Mouse (Mus musculus) G1E (cell line): ENCODE results near the gene Sdhb. TPM values are rescaled to one million over a fixed set of nuclear protein-coding genes. Genes with fewer than 3 reads are reported as not detected.

Source experiments
- ATAC-seq: 2 replicates; pipeline ENCODE4 v1.8.0; 2016; ENCODE audit warnings: mild to moderate bottlenecking; ENCODE audit not compliant: insufficient number of reproducible peaks, poor library complexity, low FRiP score, severe bottlenecking; ENCODE audit errors: extremely low read depth
- DNase-seq: peaks from one replicate; pipeline ENCODE4 v3.0.0; 2012; ENCODE audit warnings: low spot score
- H3K27me3 ChIP-seq: 2 replicates; pipeline ENCODE4 v1.6.1; 2012; ENCODE audit warnings: mild to moderate bottlenecking, low read length, inconsistent platforms; ENCODE audit not compliant: insufficient read depth
- H3K36me3 ChIP-seq: replicated peaks from 2 replicates; pipeline ENCODE3; 2012; ENCODE audit warnings: mild to moderate bottlenecking, inconsistent platforms
- H3K4me1 ChIP-seq: 2 replicates; pipeline ENCODE4 v1.6.1; 2012; ENCODE audit warnings: low read depth, low read length, inconsistent platforms, mixed read lengths; ENCODE audit not compliant: insufficient read depth
- H3K4me3 ChIP-seq: 2 replicates; pipeline ENCODE4 v1.5.1; 2012; ENCODE audit warnings: low read depth, mild to moderate bottlenecking, inconsistent platforms, low read length, moderate library complexity, mixed read lengths
- H3K9me3 ChIP-seq: replicated peaks from 2 replicates; pipeline ENCODE4 v1.6.1; 2012; ENCODE audit warnings: inconsistent platforms
- CTCF ChIP-seq: IDR thresholded peaks from 2 replicates; pipeline ENCODE4 v1.5.1; 2012; ENCODE audit warnings: low read depth, low read length, inconsistent platforms, mixed read lengths
- GATA1 ChIP-seq: IDR thresholded peaks from 2 replicates; pipeline ENCODE4 v1.6.1; 2012; ENCODE audit warnings: borderline replicate concordance, low read length, inconsistent platforms, mixed read lengths
- GATA2 ChIP-seq: IDR thresholded peaks from 2 replicates; pipeline ENCODE4 v1.6.1; 2012; ENCODE audit warnings: low read depth, low read length, inconsistent platforms, borderline replicate concordance
- POLR2AphosphoS5 ChIP-seq: IDR thresholded peaks from 2 replicates; pipeline ENCODE4 v1.6.1; 2012; ENCODE audit warnings: low read depth, low read length, inconsistent platforms; ENCODE audit not compliant: insufficient replicate concordance
- TAL1 ChIP-seq: conservative IDR thresholded peaks from 2 replicates; pipeline ENCODE4 v1.6.1; 2012; ENCODE audit warnings: low read depth, low read length, inconsistent platforms, mixed read lengths
- polyA plus RNA-seq: library from polyadenylated mRNA; stranded (reverse); fragments of >175 nt; gene quantifications from 2 replicates; pipeline ENCODE4 v1.2.3, GENCODE M21; 2012
- total RNA-seq, 2 experiments: library from RNA; stranded (forward) in 1 of 2; stranded (reverse) in 1 of 2; fragments of 200-1000 nt in 1 of 2; fragments of >200 nt in 1 of 2; fragmentation: Nextera tagmentation in 1 of 2; gene quantifications; 2 replicates each; pipeline ENCODE4 v1.2.3; 2014 to 2017

Sdhb gene
- total and polyA plus RNA-seq, 3 experiments = 51.2 to 142 (median 100) TPM

DNA sequence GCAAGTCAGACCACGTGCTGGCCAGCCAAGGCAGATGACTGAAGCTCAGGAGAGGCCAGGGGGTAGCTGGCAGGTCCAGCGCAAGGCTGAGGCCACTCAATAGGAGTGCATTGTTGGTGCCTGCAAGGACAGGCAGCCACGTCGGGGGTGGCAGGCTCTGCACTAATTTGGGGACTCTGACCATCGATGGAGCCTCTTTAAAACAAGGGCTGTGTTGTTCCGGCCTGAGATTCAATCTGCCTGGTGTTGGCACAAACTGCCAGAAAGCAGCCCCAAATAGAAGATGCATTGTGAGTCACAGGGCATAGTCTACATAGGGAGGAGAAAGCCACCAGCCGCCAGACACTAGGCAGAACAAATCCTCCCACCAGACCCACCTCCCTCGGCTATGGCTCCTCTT lies 31.3 kb upstream of the Sdhb start:
- TF ChIP-seq GATA2 = no peak
- no peak for TF ChIP-seq GATA1
- TF ChIP-seq TAL1 = no peak
- no peak for TF ChIP-seq POLR2AphosphoS5
- TF ChIP-seq CTCF = no peak
- Histone ChIP-seq H3K27me3 (peaks cover 23% of the 10 kb centered on the region), H3K4me1 (peaks cover 13% of the 10 kb centered on the region), H3K9me3 (no peaks in the 10 kb centered on the region), H3K36me3 (no peaks in the 10 kb centered on the region), H3K4me3 (no peak overlapping the region)
- DNase-seq = no peak
- ATAC-seq = no peak

DNA sequence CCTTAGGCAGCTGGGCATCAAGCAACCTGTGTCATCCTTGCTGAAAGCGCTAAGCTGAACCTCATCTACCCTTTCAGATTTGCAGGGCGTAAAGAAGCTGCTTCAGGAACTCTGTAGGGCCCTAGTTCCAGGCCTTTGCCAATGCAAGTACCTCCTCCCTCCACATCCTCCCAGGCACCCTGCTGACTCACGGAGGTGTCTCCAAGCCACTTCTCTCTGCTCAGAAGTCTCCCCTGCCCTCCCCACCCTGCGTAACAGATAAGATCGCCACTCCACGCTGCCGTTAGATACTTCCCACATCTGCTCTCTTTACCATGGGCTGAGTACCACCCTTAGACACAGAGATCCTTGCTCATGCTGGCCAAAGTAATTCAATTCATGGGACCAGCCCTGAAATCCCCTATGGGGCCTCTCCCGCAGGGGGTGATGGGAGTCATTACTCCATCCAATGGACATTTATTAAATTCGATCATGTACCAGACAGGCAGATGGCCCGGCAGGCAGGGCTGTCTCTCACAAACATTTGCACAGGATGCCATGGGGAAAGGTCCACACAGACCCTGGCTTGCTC lies 30.0 kb upstream of the Sdhb start:
- H3K4me3 ChIP-seq = no peak overlapping the region
- no peak for TF ChIP-seq POLR2AphosphoS5
- no peaks in the 10 kb centered on the region for H3K36me3 ChIP-seq
- peak; percentile 27 for DNase-seq
- no peaks in the 10 kb centered on the region for H3K9me3 ChIP-seq
- H3K27me3 ChIP-seq = peaks cover 21% of the 10 kb centered on the region
- peaks cover 13% of the 10 kb centered on the region for H3K4me1 ChIP-seq
- ATAC-seq = peak; percentile 87

DNA sequence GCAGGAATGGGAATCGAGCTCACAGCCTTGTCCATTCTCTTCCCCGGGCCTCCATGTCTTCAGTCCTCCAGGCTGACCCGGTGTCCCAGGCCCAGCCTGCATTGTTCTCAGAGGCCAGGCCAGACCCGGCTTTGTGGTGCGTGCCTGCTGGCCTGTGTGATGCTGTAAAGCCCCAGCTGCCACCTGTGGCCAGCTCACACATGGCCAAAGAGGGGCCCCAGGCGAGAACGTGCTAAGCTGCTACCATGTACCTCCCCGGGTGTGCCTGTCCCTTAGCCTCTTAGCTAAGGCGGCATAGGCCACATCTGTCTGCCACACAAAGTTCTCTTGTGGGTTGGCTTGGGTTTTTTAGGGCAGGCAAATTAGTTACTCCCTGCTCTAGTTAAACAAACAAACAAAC lies 25.4 kb upstream of the Sdhb start:
- no peak for DNase-seq
- Histone ChIP-seq H3K36me3 (no peaks in the 10 kb centered on the region), H3K9me3 (no peaks in the 10 kb centered on the region), H3K4me1 (peaks cover 9% of the 10 kb centered on the region), H3K4me3 (no peak overlapping the region), H3K27me3 (peaks cover 7% of the 10 kb centered on the region; the same call in 1 of the 2 replicates)
- no peak for ATAC-seq
- TF ChIP-seq TAL1 (no peak), GATA1 (no peak), GATA2 (no peak), POLR2AphosphoS5 (no peak), CTCF (no peak)

DNA sequence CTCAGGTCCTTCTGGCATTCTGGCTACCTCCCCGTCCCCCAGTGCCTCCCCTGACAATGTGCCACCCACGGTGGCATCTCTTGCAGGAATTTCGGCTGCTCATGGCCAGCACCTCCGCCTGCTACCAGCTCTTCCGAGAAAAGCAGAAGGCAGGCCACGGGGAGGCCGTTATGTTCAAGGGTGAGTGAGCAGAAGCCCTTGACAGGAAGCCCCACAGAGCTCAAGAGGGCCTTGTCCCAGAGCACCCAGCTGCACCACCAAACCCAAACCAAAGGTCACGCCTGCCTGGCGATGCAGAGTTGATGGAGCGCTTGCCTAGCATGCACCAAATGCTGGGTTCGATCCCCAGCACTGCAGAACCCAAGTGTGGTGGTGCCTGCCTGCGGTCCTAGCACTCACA lies 16.6 kb upstream of the Sdhb start:
- H3K36me3 ChIP-seq = no peaks in the 10 kb centered on the region
- no peak for DNase-seq
- no peaks in the 10 kb centered on the region for H3K9me3 ChIP-seq
- no peak overlapping the region for H3K4me3 ChIP-seq
- no peak for ATAC-seq
- TF ChIP-seq GATA1 (no peak), POLR2AphosphoS5 (no peak), TAL1 (no peak)
- peaks cover 7% of the 10 kb centered on the region; the same call in 1 of the 2 replicates for H3K27me3 ChIP-seq
- H3K4me1 ChIP-seq = no peaks in the 10 kb centered on the region

DNA sequence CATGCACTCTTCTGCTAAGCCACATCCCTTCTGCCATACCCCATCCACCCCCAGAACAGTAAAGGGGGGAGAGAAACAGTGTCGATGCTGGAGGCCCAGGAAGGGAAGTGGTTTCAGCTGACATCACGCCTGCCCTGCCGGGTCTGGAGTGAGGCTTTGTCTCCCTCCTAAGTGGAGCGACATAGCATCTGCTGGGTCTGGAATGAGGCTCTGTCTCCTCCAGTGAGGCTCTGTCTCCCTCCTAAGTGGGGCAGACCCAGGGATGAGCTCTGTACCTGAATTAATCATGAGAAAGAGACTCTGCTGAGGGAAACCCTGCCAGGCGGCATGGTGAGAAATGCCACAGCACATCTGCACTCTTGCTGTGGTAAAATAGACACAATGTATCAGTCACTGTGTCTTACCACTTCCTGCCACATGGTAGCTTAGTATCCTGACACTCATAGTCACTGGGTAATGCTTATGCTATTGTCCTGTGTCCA lies 16.0 kb upstream of the Sdhb start:
- H3K36me3 ChIP-seq = no peaks in the 10 kb centered on the region
- no peaks in the 10 kb centered on the region for H3K4me1 ChIP-seq
- DNase-seq (no peak), ATAC-seq (peak; percentile 15; the same call in 1 of the 2 replicates)
- H3K4me3 ChIP-seq = no peak overlapping the region
- no peak for TF ChIP-seq GATA1
- no peak for TF ChIP-seq TAL1
- TF ChIP-seq POLR2AphosphoS5 = no peak
- no peak for TF ChIP-seq GATA2
- no peak for TF ChIP-seq CTCF
- H3K27me3 ChIP-seq = peaks cover 11% of the 10 kb centered on the region; the same call in 1 of the 2 replicates
- H3K9me3 ChIP-seq = no peaks in the 10 kb centered on the region

DNA sequence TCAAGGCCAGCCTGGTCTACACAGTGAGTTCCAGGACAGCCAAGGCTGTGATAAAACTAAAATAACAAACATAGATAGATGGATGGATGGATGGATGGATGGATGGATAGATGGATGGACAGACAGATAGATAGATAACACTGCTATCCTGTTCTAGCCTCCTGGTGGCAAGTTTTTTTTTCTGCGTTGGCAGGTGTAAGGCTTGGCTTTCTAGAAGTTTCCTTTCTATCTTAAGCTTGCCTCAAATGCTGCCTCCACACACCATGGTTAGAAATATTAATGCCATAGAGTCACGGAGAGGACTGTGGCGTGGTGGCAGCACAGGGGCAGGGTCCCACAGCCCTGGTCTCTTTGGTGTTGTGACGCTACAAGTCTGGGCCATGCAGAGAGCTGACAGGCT lies 15.4 kb upstream of the Sdhb start:
- DNase-seq (no peak), ATAC-seq (no peak)
- Histone ChIP-seq H3K4me3 (no peak overlapping the region), H3K9me3 (no peaks in the 10 kb centered on the region), H3K4me1 (no peaks in the 10 kb centered on the region), H3K27me3 (peaks cover 13% of the 10 kb centered on the region; the same call in 1 of the 2 replicates), H3K36me3 (no peaks in the 10 kb centered on the region)
- TF ChIP-seq TAL1 (no peak), POLR2AphosphoS5 (no peak), GATA2 (no peak), GATA1 (no peak), CTCF (no peak)

DNA sequence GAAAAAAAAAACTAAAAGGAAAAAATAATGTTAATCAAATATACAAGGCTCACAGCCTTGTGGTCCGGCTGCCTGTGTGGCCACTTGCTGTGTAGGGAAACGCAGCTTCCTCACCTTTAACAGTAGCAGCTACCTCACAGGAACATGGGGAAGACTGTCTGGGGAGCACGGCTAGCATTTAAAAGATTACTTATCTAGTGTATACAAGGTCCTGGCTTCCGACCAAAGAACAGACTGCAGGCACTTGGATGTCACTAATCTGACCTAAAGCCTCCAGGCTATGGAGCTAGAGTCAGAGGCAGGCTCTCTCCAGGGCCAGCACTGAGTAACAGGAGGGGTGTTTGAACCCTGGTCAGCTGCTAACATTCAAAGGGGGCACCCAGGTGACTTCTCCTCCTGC lies 15.0 kb upstream of the Sdhb start:
- TF ChIP-seq CTCF (no peak), GATA2 (no peak), POLR2AphosphoS5 (no peak), TAL1 (no peak), GATA1 (no peak)

More for the DNA sequence above, 15.0 kb upstream of the Sdhb start:
- no peak for ATAC-seq
- Histone ChIP-seq H3K4me3 (no peak overlapping the region), H3K36me3 (no peaks in the 10 kb centered on the region), H3K27me3 (peaks cover 15% of the 10 kb centered on the region; the same call in 1 of the 2 replicates), H3K4me1 (no peaks in the 10 kb centered on the region), H3K9me3 (no peaks in the 10 kb centered on the region)
- no peak for DNase-seq
